ENCODE assay signal across 16 mouse cellular contexts in the genomic region with DNA sequence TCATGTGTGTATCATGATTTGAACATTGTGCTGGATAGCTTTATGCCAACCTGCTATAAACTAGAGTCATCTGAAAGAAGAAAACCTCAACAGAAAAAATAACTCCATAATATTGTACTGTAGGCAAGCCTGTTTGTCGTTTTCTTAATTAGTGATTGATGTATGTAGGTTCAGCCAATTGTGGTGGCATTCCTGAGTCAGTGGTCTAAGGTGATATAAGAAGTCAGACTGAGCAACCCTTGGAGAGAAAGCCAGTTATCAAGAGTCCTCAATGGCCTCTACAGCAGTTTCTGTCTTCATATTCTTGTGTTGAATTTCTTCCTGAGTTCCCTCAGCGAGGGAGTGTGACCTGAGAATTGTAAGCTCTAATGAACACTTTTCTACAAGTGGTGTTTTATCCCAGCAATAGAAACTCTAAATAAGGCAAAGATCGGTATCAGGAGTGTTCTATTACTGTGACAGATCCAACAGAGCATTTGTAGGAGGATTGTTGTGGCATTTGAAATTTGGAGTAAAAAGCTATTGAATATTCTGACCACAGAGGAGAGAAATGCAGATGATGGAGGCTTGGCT. TPM values are rescaled to one million over a fixed set of nuclear protein-coding genes. Genes with fewer than 3 reads are reported as not detected.
"Had no signal": no experiment of that assay in that cellular context is flagged by ENCODE, and none has a peak within 500 bp of the region (broad histone marks: within the 10 kb centered on the region; RNA-seq: fewer than 3 reads in every experiment).

No protein-coding gene starts in this region.

- H3K27me3 ChIP-seq: neural tube, embryonic 12.5 days; neural tube, embryonic 13.5 days; neural tube, embryonic 15.5 days; stomach, embryonic 15.5 days had no signal

- H3K9me3 ChIP-seq: neural tube, embryonic 12.5 days; neural tube, embryonic 13.5 days; neural tube, embryonic 15.5 days; stomach, embryonic 15.5 days had no signal

- DNase-seq: right cerebral cortex, adult 18-20 months; right cerebral cortex, postnatal 14 days; right cerebral cortex, postnatal 25 days; right cerebral cortex, postnatal 4 days; spleen, adult 18-20 months; thymus, adult 18-20 months; thymus, adult 2 months; thymus, postnatal 14 days; thymus, postnatal 25 days; thymus, postnatal 36 days; thymus, postnatal 4 days had no signal

- H3K36me3 ChIP-seq: neural tube, embryonic 12.5 days; neural tube, embryonic 13.5 days; neural tube, embryonic 15.5 days; stomach, embryonic 15.5 days had no signal

- H3K4me1 ChIP-seq: neural tube, embryonic 12.5 days; neural tube, embryonic 13.5 days; neural tube, embryonic 15.5 days; stomach, embryonic 15.5 days had no signal

- H3K9ac ChIP-seq: neural tube, embryonic 12.5 days; neural tube, embryonic 13.5 days; neural tube, embryonic 15.5 days; stomach, embryonic 15.5 days had no signal

- H3K4me2 ChIP-seq: neural tube, embryonic 12.5 days; neural tube, embryonic 13.5 days; neural tube, embryonic 15.5 days; stomach, embryonic 15.5 days had no signal

- H3K4me3 ChIP-seq: neural tube, embryonic 12.5 days; neural tube, embryonic 13.5 days; neural tube, embryonic 15.5 days; stomach, embryonic 15.5 days had no signal

- H3K27ac ChIP-seq: neural tube, embryonic 12.5 days; neural tube, embryonic 13.5 days; neural tube, embryonic 15.5 days; stomach, embryonic 15.5 days had no signal

RNA-seq across cellular contexts. Expression of a gene that starts 17.7 kb away (rescaled TPM):
- polyA plus RNA-seq: neural tube, embryonic 12.5 days; neural tube, embryonic 13.5 days; neural tube, embryonic 14.5 days had no signal
